Mouse (Mus musculus): ENCODE measurements around the gene Dohh. TPM values are rescaled to one million over a fixed set of nuclear protein-coding genes. Genes with fewer than 3 reads are reported as not detected.

Gene Dohh
- polyA plus RNA-seq, 1 experiment from 2014 or later = 55.7 TPM

- ATAC-seq (ENCODE audit: insufficient number of reproducible peaks, low FRiP score, low TSS enrichment, low read depth) = 0 out of 2 replicates have a peak, but pooled peaks have one; percentile 0
- peak overlapping the region; percentile 24; the same call in 1 of the 2 replicates for H3K4me2 ChIP-seq (ENCODE audit: low read depth, severe bottlenecking)
- WGBS = 20% methylated on average over 10 of the region's 10 CpGs
- H3K27ac ChIP-seq (replicated peaks; ENCODE audit: low read depth, low read length) = 0 out of 2 replicates have a peak overlapping the region, but pooled peaks have one; percentile 2
- H3K27me3 ChIP-seq (ENCODE audit: control insufficient read depth, insufficient read depth, low read length) = peaks cover 9% of the 10 kb centered on the region; the same call in 1 of the 2 replicates
- H3K4me1 ChIP-seq (ENCODE audit: control insufficient read depth, insufficient read depth, low read length) = peaks cover 34% of the 10 kb centered on the region
- no peak for DNase-seq (ENCODE audit: low spot score)
- peaks cover 13% of the 10 kb centered on the region; the same call in 1 of the 2 replicates for H3K36me3 ChIP-seq (ENCODE audit: control insufficient read depth, insufficient read depth, low read length)
- H3K9ac ChIP-seq (ENCODE audit: low read length) = no peak overlapping the region
- H3K4me3 ChIP-seq (ENCODE audit: low read depth, low read length) = no peak overlapping the region
- H3K9me3 ChIP-seq (ENCODE audit: control insufficient read depth, low read length) = no peaks in the 10 kb centered on the region
Observed at GRCm38 (mm10) chr10:81401205-81401520, 16.9 kb downstream of the Dohh start.

- WGBS = 7% methylated on average over 17 of the region's 18 CpGs
- Histone ChIP-seq H3K9me3 (ENCODE audit: control insufficient read depth, low read length) (no peaks in the 10 kb centered on the region), H3K9ac (ENCODE audit: low read length) (peak overlapping the region; percentile 47), H3K36me3 (ENCODE audit: control insufficient read depth, insufficient read depth, low read length) (peaks cover 13% of the 10 kb centered on the region; the same call in 1 of the 2 replicates), H3K27me3 (ENCODE audit: control insufficient read depth, insufficient read depth, low read length) (peaks cover 9% of the 10 kb centered on the region; the same call in 1 of the 2 replicates), H3K27ac (replicated peaks; ENCODE audit: low read depth, low read length) (peak overlapping the region; percentile 90), H3K4me1 (ENCODE audit: control insufficient read depth, insufficient read depth, low read length) (peaks cover 39% of the 10 kb centered on the region), H3K4me2 (ENCODE audit: low read depth, severe bottlenecking) (peak overlapping the region; percentile 32; the same call in 1 of the 2 replicates), H3K4me3 (ENCODE audit: low read depth, low read length) (0 out of 2 replicates have a peak overlapping the region, but pooled peaks have one; percentile 5)
- DNase-seq (ENCODE audit: low spot score) (peak; percentile 84), ATAC-seq (ENCODE audit: insufficient number of reproducible peaks, low FRiP score, low TSS enrichment, low read depth) (peak; percentile 82)
Observed at GRCm38 (mm10) chr10:81401521-81402226, 17.4 kb downstream of the Dohh start.

- Histone ChIP-seq H3K27ac (replicated peaks; ENCODE audit: low read depth, low read length) (peak overlapping the region; percentile 90), H3K4me1 (ENCODE audit: control insufficient read depth, insufficient read depth, low read length) (peaks cover 45% of the 10 kb centered on the region), H3K36me3 (ENCODE audit: control insufficient read depth, insufficient read depth, low read length) (peaks cover 13% of the 10 kb centered on the region; the same call in 1 of the 2 replicates), H3K4me3 (ENCODE audit: low read depth, low read length) (0 out of 2 replicates have a peak overlapping the region, but pooled peaks have one; percentile 5), H3K9ac (ENCODE audit: low read length) (peak overlapping the region; percentile 47), H3K9me3 (ENCODE audit: control insufficient read depth, low read length) (no peaks in the 10 kb centered on the region), H3K27me3 (ENCODE audit: control insufficient read depth, insufficient read depth, low read length) (peaks cover 9% of the 10 kb centered on the region; the same call in 1 of the 2 replicates), H3K4me2 (ENCODE audit: low read depth, severe bottlenecking) (peak overlapping the region; percentile 32; the same call in 1 of the 2 replicates)
- 24% methylated on average over 7 of the region's 7 CpGs for WGBS
- ATAC-seq (ENCODE audit: insufficient number of reproducible peaks, low FRiP score, low TSS enrichment, low read depth) = peak; percentile 7; the same call in 1 of the 2 replicates
- DNase-seq (ENCODE audit: low spot score) = no peak
Observed at GRCm38 (mm10) chr10:81402227-81402765, 18.1 kb downstream of the Dohh start.

GRCm38 (mm10) chr10:81403511-81403910 is 19.3 kb downstream of the Dohh start:
- DNase-seq (ENCODE audit: low spot score) (no peak), ATAC-seq (ENCODE audit: insufficient number of reproducible peaks, low FRiP score, low TSS enrichment, low read depth) (no peak)
- H3K4me1 ChIP-seq (ENCODE audit: control insufficient read depth, insufficient read depth, low read length) = peaks cover 56% of the 10 kb centered on the region
- peak overlapping the region; percentile 17 for H3K9ac ChIP-seq (ENCODE audit: low read length)
- no peak overlapping the region; the same call in 1 of the 2 replicates for H3K27ac ChIP-seq (replicated peaks; ENCODE audit: low read depth, low read length)
- WGBS = 55% methylated on average over 10 of the region's 10 CpGs
- H3K36me3 ChIP-seq (ENCODE audit: control insufficient read depth, insufficient read depth, low read length) = peaks cover 11% of the 10 kb centered on the region; the same call in 1 of the 2 replicates
- no peaks in the 10 kb centered on the region for H3K9me3 ChIP-seq (ENCODE audit: control insufficient read depth, low read length)
- H3K4me3 ChIP-seq (ENCODE audit: low read depth, low read length) = no peak overlapping the region
- peaks cover 15% of the 10 kb centered on the region; the same call in 1 of the 2 replicates for H3K27me3 ChIP-seq (ENCODE audit: control insufficient read depth, insufficient read depth, low read length)
- no peak overlapping the region for H3K4me2 ChIP-seq (ENCODE audit: low read depth, severe bottlenecking)

- H3K4me2 ChIP-seq (ENCODE audit: low read depth, severe bottlenecking) = no peak overlapping the region
- no peak for DNase-seq (ENCODE audit: low spot score)
- H3K36me3 ChIP-seq (ENCODE audit: control insufficient read depth, insufficient read depth, low read length) = peaks cover 11% of the 10 kb centered on the region; the same call in 1 of the 2 replicates
- peaks cover 15% of the 10 kb centered on the region; the same call in 1 of the 2 replicates for H3K27me3 ChIP-seq (ENCODE audit: control insufficient read depth, insufficient read depth, low read length)
- WGBS = 11% methylated on average over 9 of the region's 9 CpGs
- H3K9ac ChIP-seq (ENCODE audit: low read length) = no peak overlapping the region
- H3K27ac ChIP-seq (replicated peaks; ENCODE audit: low read depth, low read length) = no peak overlapping the region; the same call in 1 of the 2 replicates
- ATAC-seq (ENCODE audit: insufficient number of reproducible peaks, low FRiP score, low TSS enrichment, low read depth) = no peak
- no peak overlapping the region for H3K4me3 ChIP-seq (ENCODE audit: low read depth, low read length)
- no peaks in the 10 kb centered on the region for H3K9me3 ChIP-seq (ENCODE audit: control insufficient read depth, low read length)
- peaks cover 61% of the 10 kb centered on the region for H3K4me1 ChIP-seq (ENCODE audit: control insufficient read depth, insufficient read depth, low read length)
Observed at GRCm38 (mm10) chr10:81404082-81404481, 19.9 kb downstream of the Dohh start.

GRCm38 (mm10) chr10:81404720-81405119 is 20.5 kb downstream of the Dohh start:
- Histone ChIP-seq H3K4me1 (ENCODE audit: control insufficient read depth, insufficient read depth, low read length) (peaks cover 68% of the 10 kb centered on the region), H3K27me3 (ENCODE audit: control insufficient read depth, insufficient read depth, low read length) (peaks cover 15% of the 10 kb centered on the region; the same call in 1 of the 2 replicates), H3K9me3 (ENCODE audit: control insufficient read depth, low read length) (no peaks in the 10 kb centered on the region), H3K27ac (replicated peaks; ENCODE audit: low read depth, low read length) (no peak overlapping the region), H3K9ac (ENCODE audit: low read length) (no peak overlapping the region), H3K4me2 (ENCODE audit: low read depth, severe bottlenecking) (no peak overlapping the region), H3K36me3 (ENCODE audit: control insufficient read depth, insufficient read depth, low read length) (0 out of 2 replicates have a peak, but pooled peaks cover 7% of the 10 kb centered on the region), H3K4me3 (ENCODE audit: low read depth, low read length) (no peak overlapping the region)
- 51% methylated on average over 18 of the region's 18 CpGs for WGBS
- DNase-seq (ENCODE audit: low spot score) (no peak), ATAC-seq (ENCODE audit: insufficient number of reproducible peaks, low FRiP score, low TSS enrichment, low read depth) (no peak)

GRCm38 (mm10) chr10:81405588-81406201 is 21.5 kb downstream of the Dohh start:
- Histone ChIP-seq H3K27me3 (ENCODE audit: control insufficient read depth, insufficient read depth, low read length) (peaks cover 11% of the 10 kb centered on the region; the same call in 1 of the 2 replicates), H3K27ac (replicated peaks; ENCODE audit: low read depth, low read length) (no peak overlapping the region), H3K4me2 (ENCODE audit: low read depth, severe bottlenecking) (no peak overlapping the region), H3K36me3 (ENCODE audit: control insufficient read depth, insufficient read depth, low read length) (0 out of 2 replicates have a peak, but pooled peaks cover 4% of the 10 kb centered on the region), H3K4me1 (ENCODE audit: control insufficient read depth, insufficient read depth, low read length) (peaks cover 68% of the 10 kb centered on the region), H3K9me3 (ENCODE audit: control insufficient read depth, low read length) (no peaks in the 10 kb centered on the region), H3K4me3 (ENCODE audit: low read depth, low read length) (peak overlapping the region; percentile 5; the same call in 1 of the 2 replicates), H3K9ac (ENCODE audit: low read length) (no peak overlapping the region)
- DNase-seq (ENCODE audit: low spot score) (peak; percentile 74), ATAC-seq (ENCODE audit: insufficient number of reproducible peaks, low FRiP score, low TSS enrichment, low read depth) (no peak)
- WGBS = 33% methylated on average over 13 of the region's 13 CpGs

All from limb, embryonic 11.5 days (tissue).